Mouse (Mus musculus): Measurements from ENCODE around the gene Tubb4b. TPM values are rescaled to one million over a fixed set of nuclear protein-coding genes. Genes with fewer than 3 reads are reported as not detected.
"Not testable (repeated sequence)": the region's sequence is repeated elsewhere in the genome, so short reads cannot be mapped to it uniquely, and the experiment has no call there.

Gene Tubb4b
- polyA plus RNA-seq, 1 experiment from 2014 or later: 581 TPM

GRCm38 (mm10) chr2:25262795-25263622, 38.5 kb upstream of the Tubb4b start:
- Histone ChIP-seq H3K4me1 (peaks cover 52% of the 10 kb centered on the region), H3K27ac (peak overlapping the region; percentile 76), H3K36me3 (no peaks in the 10 kb centered on the region), H3K9ac (peak overlapping the region; percentile 66), H3K27me3 (peaks cover 11% of the 10 kb centered on the region), H3K4me3 (replicated peaks) (peak overlapping the region; percentile 76), H3K4me2 (peak overlapping the region; percentile 97), H3K9me3 (replicated peaks) (no peaks in the 10 kb centered on the region)
- under 1% methylated on average over 82 of the region's 82 CpGs for WGBS
- ATAC-seq (replicated peaks; ENCODE audit: low FRiP score): peak; percentile 9; the same call in 1 of the 2 replicates

DNA sequence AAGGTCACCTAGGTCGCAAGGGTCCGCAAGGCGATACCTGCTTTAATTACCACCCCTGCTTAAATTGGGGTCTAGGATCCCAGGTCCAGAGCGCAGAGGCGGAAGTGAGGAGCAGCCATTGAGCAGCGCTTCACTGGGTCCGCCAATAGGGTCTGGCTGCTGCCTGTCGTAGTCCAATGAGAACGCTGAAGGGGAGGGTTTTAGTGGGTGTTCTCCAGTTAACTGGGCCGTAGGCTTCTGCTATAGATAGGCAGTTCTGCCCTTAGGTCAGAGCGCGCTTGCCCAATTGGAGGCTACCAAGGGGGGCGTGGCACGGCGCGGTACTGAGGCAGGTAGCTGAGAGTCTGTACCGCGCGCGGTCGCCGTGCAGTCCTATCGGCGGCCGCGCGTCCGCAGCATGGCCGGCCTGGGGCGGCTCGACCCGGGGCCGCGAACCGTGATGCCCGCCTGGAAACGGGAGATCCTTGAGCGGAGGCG, 37.8 kb upstream of the Tubb4b start, which contains the start of gene Tprn:
Gene Tprn, plus strand, starts transcription at position 328 of the 477 bp plus-strand sequence.
- Histone ChIP-seq H3K9me3 (replicated peaks) (no peaks in the 10 kb centered on the region), H3K27me3 (peaks cover 11% of the 10 kb centered on the region), H3K4me1 (peaks cover 50% of the 10 kb centered on the region), H3K27ac (peak within 1 kb of the TSS; percentile 76), H3K4me3 (replicated peaks) (peak within 1 kb of the TSS; percentile 76), H3K4me2 (peak within 1 kb of the TSS; percentile 97), H3K36me3 (no peaks in the 10 kb centered on the region), H3K9ac (peak within 1 kb of the TSS; percentile 66)
- ATAC-seq (replicated peaks; ENCODE audit: low FRiP score): peak; percentile 98
- WGBS: under 1% methylated on average over 39 of the region's 39 CpGs

GRCm38 (mm10) chr2:25261870-25262269, 37.4 kb upstream of the Tubb4b start:
- Histone ChIP-seq H3K36me3 (no peaks in the 10 kb centered on the region), H3K4me3 (replicated peaks) (peak overlapping the region; percentile 76), H3K4me2 (peak overlapping the region; percentile 97), H3K27ac (peak overlapping the region; percentile 42), H3K9me3 (replicated peaks) (no peaks in the 10 kb centered on the region), H3K27me3 (peaks cover 11% of the 10 kb centered on the region), H3K9ac (peak overlapping the region; percentile 35; the same call in 1 of the 2 replicates), H3K4me1 (peaks cover 48% of the 10 kb centered on the region)
- WGBS: 51% methylated on average over 12 of the region's 12 CpGs
- ATAC-seq (replicated peaks; ENCODE audit: low FRiP score): peak; percentile 24

- ATAC-seq (replicated peaks; ENCODE audit: low FRiP score): no peak
- no peaks in the 10 kb centered on the region for H3K36me3 ChIP-seq
- H3K27ac ChIP-seq: no peak overlapping the region
- WGBS: 60% methylated on average over 2 of the region's 2 CpGs
- no peaks in the 10 kb centered on the region for H3K9me3 ChIP-seq (replicated peaks)
- H3K9ac ChIP-seq: no peak overlapping the region
- no peak overlapping the region for H3K4me3 ChIP-seq (replicated peaks)
- peaks cover 36% of the 10 kb centered on the region for H3K4me1 ChIP-seq
- H3K4me2 ChIP-seq: no peak overlapping the region
- peaks cover 5% of the 10 kb centered on the region for H3K27me3 ChIP-seq
Measured at GRCm38 (mm10) chr2:25258887-25259286, 34.4 kb upstream of the Tubb4b start.

DNA sequence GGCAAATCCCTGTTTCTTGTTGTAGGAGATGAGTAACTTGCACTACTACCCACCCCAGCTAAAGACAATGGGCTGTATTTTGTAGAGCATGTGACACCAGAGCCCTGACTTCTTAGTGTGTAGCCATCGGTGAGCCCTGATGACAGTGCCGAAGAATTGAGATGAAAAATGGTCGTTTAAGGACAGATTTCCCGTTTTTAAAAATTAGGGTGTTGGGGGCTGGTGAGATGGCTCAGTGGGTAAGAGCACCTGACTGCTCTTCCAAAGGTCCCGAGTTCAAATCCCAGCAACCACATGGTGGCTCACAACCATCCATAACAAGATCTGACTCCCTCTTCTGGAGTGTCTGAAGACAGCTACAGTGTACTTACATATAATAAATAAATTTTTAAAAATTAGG, 32.7 kb upstream of the Tubb4b start:
- not testable (repeated sequence) for H3K27ac ChIP-seq; H3K9ac ChIP-seq; ATAC-seq (replicated peaks; ENCODE audit: low FRiP score); H3K4me3 ChIP-seq (replicated peaks); H3K4me2 ChIP-seq; H3K9me3 ChIP-seq (replicated peaks); H3K27me3 ChIP-seq
- peaks cover 14% of the 10 kb centered on the region for H3K36me3 ChIP-seq
- H3K4me1 ChIP-seq: peaks cover 24% of the 10 kb centered on the region
- 84% methylated on average over 5 of the region's 5 CpGs for WGBS

GRCm38 (mm10) chr2:25256443-25257109, 32.1 kb upstream of the Tubb4b start:
- H3K4me3 ChIP-seq (replicated peaks): peak overlapping the region; percentile 75
- peaks cover 20% of the 10 kb centered on the region for H3K4me1 ChIP-seq
- H3K27ac ChIP-seq; H3K27me3 ChIP-seq; ATAC-seq (replicated peaks; ENCODE audit: low FRiP score); H3K9me3 ChIP-seq (replicated peaks): not testable (repeated sequence)
- WGBS: 56% methylated on average over 12 of the region's 12 CpGs
- H3K9ac ChIP-seq: peak overlapping the region; percentile 84; the same call in 1 of the 2 replicates
- H3K36me3 ChIP-seq: peaks cover 21% of the 10 kb centered on the region
- H3K4me2 ChIP-seq: peak overlapping the region; percentile 89

DNA sequence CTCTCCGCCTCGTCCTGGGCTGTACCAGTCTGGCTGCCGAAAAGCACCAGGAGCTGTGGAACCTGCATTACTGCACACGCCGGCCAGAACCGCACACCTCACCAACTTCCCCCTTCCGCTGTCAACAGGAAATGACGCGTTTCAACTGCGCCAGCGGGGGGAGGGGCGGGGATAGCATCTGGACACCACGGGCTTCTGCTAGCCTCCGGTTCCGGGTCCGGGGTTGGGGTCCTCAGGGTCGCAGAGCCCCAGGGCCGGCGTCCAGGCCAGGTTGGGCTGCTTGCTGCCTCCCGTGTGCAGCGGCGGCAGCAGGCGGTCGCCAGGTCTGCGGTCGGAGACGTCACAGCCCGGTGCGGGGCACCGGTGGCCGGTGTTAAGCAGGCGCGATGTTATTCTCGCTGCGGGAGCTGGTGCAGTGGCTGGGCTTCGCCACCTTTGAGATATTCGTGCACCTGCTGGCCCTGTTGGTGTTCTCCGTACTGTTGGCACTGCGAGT, 30.8 kb upstream of the Tubb4b start, which contains the start of gene Tmem203:
Gene Tmem203, plus strand, starts transcription at position 156 of the 496 bp plus-strand sequence.
- peak within 1 kb of the TSS; percentile 89 for H3K4me2 ChIP-seq
- H3K27ac ChIP-seq: peak within 1 kb of the TSS; percentile 81
- H3K36me3 ChIP-seq: peaks cover 33% of the 10 kb centered on the region
- H3K9ac ChIP-seq: peak within 1 kb of the TSS; percentile 84
- ATAC-seq (replicated peaks; ENCODE audit: low FRiP score): peak; percentile 82
- no peaks in the 10 kb centered on the region for H3K27me3 ChIP-seq
- WGBS: under 1% methylated on average over 39 of the region's 39 CpGs
- H3K9me3 ChIP-seq (replicated peaks): no peaks in the 10 kb centered on the region
- H3K4me1 ChIP-seq: peaks cover 20% of the 10 kb centered on the region
- H3K4me3 ChIP-seq (replicated peaks): peak within 1 kb of the TSS; percentile 75

DNA sequence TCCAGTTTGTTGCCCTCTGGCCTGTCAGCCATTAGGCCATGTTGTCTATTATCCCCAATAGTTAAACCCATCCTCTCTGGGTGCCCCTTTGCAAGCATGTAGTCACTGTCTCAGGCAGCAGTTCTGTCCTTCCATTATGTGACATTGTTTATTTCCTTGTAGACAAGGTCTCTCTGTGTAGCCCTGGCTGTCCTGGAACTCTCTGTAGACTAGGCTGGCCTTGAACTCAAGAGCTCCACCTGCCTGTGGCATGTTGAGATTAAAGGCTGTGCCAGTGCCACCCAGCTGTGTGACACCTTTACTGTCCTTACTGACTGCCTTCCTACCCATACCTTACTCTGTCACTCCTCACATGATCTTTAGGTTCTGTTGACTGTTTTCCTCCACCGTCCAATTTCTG, 27.8 kb upstream of the Tubb4b start:
- no peak overlapping the region for H3K4me3 ChIP-seq (replicated peaks)
- H3K27ac ChIP-seq: no peak overlapping the region
- H3K9me3 ChIP-seq (replicated peaks): no peaks in the 10 kb centered on the region
- no peak overlapping the region for H3K9ac ChIP-seq
- H3K36me3 ChIP-seq: peaks cover 62% of the 10 kb centered on the region
- no peak for ATAC-seq (replicated peaks; ENCODE audit: low FRiP score)
- no peak overlapping the region for H3K4me2 ChIP-seq
- H3K27me3 ChIP-seq: no peaks in the 10 kb centered on the region
- peaks cover 20% of the 10 kb centered on the region for H3K4me1 ChIP-seq
- WGBS: 88% methylated on average over 1 of the region's 1 CpGs

DNA sequence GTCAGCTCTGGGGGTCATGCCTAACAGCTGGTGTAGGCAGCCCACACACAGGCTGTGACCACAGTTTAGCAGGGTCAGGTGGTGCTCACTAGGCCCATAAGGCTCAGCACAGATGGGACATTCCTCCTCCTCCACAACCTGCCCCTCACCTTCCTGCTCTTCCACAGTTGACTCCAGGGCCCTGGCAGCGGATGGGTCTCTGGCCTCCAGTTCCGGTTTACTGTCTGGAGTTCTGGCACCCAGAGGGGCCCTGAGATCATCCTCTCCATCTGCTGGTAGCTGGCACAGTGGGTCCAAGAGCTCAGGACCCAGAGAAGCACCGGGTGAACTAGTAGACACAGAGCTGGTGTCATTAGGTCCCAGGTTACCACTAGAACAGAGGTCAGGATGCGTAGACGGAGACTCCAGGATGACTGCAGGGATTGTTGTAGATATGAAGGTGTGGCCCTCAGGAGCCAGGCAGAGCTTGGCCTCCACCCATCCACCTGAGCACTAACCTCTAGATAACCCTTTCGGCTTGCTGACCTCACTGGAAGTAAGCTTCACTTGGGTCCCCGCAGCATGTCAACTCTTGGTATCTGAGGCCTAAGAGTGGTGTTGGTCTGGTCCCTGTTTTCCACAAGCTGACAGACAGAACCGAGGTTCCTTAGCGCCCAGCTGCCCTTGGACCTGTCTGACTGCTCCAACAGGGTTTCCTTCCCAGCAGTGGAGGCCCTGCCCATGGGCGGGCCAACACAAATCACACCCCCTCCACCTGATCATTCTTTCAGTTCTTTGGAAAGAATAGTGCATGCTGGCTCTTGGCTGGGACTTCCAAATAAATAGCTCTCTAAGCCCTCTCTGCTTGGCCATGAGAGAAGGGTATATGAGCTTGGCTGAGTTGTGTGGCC, 21.9 kb upstream of the Tubb4b start, which contains the start of gene AL732309.1:
Gene AL732309.1, minus strand, starts transcription at position 681 of the 890 bp plus-strand sequence.
- 85% methylated on average over 10 of the region's 10 CpGs for WGBS
- Histone ChIP-seq H3K4me2 (no peak within 1 kb of the TSS), H3K4me3 (replicated peaks) (no peak within 1 kb of the TSS), H3K4me1 (peaks cover 19% of the 10 kb centered on the region), H3K27me3 (peaks cover 23% of the 10 kb centered on the region), H3K36me3 (peaks cover 54% of the 10 kb centered on the region), H3K9ac (no peak within 1 kb of the TSS), H3K27ac (no peak within 1 kb of the TSS), H3K9me3 (replicated peaks) (no peaks in the 10 kb centered on the region)
- no peak for ATAC-seq (replicated peaks; ENCODE audit: low FRiP score)

GRCm38 (mm10) chr2:25244144-25244543, 19.6 kb upstream of the Tubb4b start:
- Histone ChIP-seq H3K27ac (no peak overlapping the region), H3K4me1 (peaks cover 33% of the 10 kb centered on the region), H3K9me3 (replicated peaks) (no peaks in the 10 kb centered on the region), H3K4me3 (replicated peaks) (no peak overlapping the region), H3K9ac (no peak overlapping the region), H3K27me3 (peaks cover 28% of the 10 kb centered on the region), H3K4me2 (no peak overlapping the region), H3K36me3 (peaks cover 32% of the 10 kb centered on the region)
- no peak for ATAC-seq (replicated peaks; ENCODE audit: low FRiP score)
- WGBS: 89% methylated on average over 4 of the region's 4 CpGs

DNA sequence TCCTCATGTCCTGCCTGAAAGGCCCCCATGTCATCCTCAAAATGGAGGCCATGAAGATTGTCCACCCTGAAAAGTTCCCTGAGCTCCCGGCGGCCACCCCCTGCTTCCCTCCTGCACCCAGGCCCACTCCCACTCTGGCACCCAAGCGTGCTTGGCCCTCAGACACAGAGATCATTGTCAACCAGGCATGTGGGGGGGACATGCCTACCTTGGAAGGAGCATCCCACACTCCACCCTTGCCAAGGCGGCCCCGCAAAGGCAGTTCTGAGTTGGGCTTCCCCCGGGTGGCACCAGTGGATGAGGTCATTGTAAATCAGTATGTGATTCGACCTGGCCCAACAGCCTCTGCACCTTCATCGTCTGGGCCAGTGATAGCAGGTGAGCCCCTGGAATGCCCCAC, 18.8 kb upstream of the Tubb4b start:
- Histone ChIP-seq H3K27ac (no peak overlapping the region), H3K9ac (peak overlapping the region; percentile 63; the same call in 1 of the 2 replicates), H3K4me3 (replicated peaks) (peak overlapping the region; percentile 62; the same call in 1 of the 2 replicates)

More for the DNA sequence above, 18.8 kb upstream of the Tubb4b start:
- Histone ChIP-seq H3K4me1 (peaks cover 33% of the 10 kb centered on the region), H3K9me3 (replicated peaks) (no peaks in the 10 kb centered on the region), H3K4me2 (peak overlapping the region; percentile 99; the same call in 1 of the 2 replicates), H3K36me3 (peaks cover 25% of the 10 kb centered on the region), H3K27me3 (peaks cover 28% of the 10 kb centered on the region)
- WGBS: 79% methylated on average over 8 of the region's 8 CpGs
- no peak for ATAC-seq (replicated peaks; ENCODE audit: low FRiP score)
